Mouse (Mus musculus) stomach, embryonic 15.5 days (tissue): ENCODE data around the gene Taf1c. TPM values are rescaled to one million over a fixed set of nuclear protein-coding genes. Genes with fewer than 3 reads are reported as not detected.
A peak's percentile ranks its signal among the peaks of the same experiment; 100 is the strongest.

ENCODE experiments used
- ATAC-seq: fragments of 200-750 bp; cut with Nextera tagmentation; 2 replicates; pipeline ENCODE4 v1.8.0; 2017; ENCODE audit warnings: low read depth, moderate number of reproducible peaks, moderate TSS enrichment; ENCODE audit not compliant: insufficient read depth, low FRiP score
- H3K27ac ChIP-seq: fragments of 300-500 bp; sonication (generic); 2 replicates; pipeline ENCODE4 v1.5.1; 2015; ENCODE audit warnings: mild to moderate bottlenecking, inconsistent platforms
- H3K27me3 ChIP-seq: fragments of 300-500 bp; sonication (generic); replicated peaks from 2 replicates; pipeline ENCODE4 v1.6.1; 2015; ENCODE audit warnings: inconsistent platforms
- H3K36me3 ChIP-seq: fragments of 300-500 bp; sonication (generic); 2 replicates; pipeline ENCODE4 v1.6.1; 2015; ENCODE audit warnings: inconsistent platforms
- H3K4me1 ChIP-seq: fragments of 300-500 bp; sonication (generic); 2 replicates; pipeline ENCODE4 v1.6.1; 2015; ENCODE audit warnings: inconsistent platforms
- H3K4me2 ChIP-seq: fragments of 300-500 bp; sonication (generic); 2 replicates; pipeline ENCODE4 v1.6.1; 2015; ENCODE audit warnings: mild to moderate bottlenecking, inconsistent platforms
- H3K4me3 ChIP-seq: fragments of 300-500 bp; sonication (generic); replicated peaks from 2 replicates; pipeline ENCODE4 v1.5.1; 2015; ENCODE audit warnings: inconsistent platforms
- H3K9ac ChIP-seq: fragments of 300-500 bp; sonication (generic); 2 replicates; pipeline ENCODE4 v1.6.1; 2015; ENCODE audit warnings: inconsistent platforms
- H3K9me3 ChIP-seq: fragments of 300-500 bp; sonication (generic); 2 replicates; pipeline ENCODE4 v1.6.1; 2016; ENCODE audit warnings: inconsistent platforms
- WGBS: fragments of 180-500 bp; shearing (Covaris S2); methylation state at CpG from one replicate; pipeline ENCODE4 v1.1.7; 2015; 5-methylcytosine and 5-hydroxymethylcytosine counted together
- polyA plus RNA-seq: library from polyadenylated mRNA; unstranded; fragments of >200 nt; fragmentation: Nextera tagmentation; extraction: Ambion mirVana; gene quantifications from 2 replicates; pipeline ENCODE4 v1.2.1, GENCODE M21; 2015

Taf1c gene
- 9.7 and 9.8 TPM in 2 replicates for polyA plus RNA-seq

DNA sequence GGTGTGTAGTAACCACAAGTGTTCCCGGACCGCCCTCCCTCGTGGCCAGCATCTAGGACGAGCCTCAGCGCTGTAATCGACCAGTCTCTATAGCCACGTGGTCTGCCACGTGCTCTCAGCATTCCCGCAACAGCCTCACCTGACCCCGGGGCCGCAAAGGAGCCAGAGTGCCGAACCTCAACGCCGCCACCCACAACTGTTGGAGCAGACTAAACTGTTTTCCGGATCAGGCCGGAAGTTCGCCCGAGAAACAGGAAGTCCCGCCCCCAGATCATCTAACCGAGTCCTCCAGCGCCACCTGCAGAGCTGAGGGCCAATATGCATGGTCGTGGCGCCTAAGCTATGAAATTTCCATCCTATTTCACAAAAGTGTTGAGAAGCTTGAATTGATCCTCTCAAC lies at the start of gene Taf1c:
TSS of gene Taf1c (minus strand) at position 227 of the 400 bp plus-strand sequence.
- H3K9me3 ChIP-seq = no peaks in the 10 kb centered on the region
- ATAC-seq = peak; percentile 81
- peak within 1 kb of the TSS; percentile 84 for H3K4me2 ChIP-seq
- WGBS = 0% methylated on average over 23 of the region's 23 CpGs
- peaks cover 7% of the 10 kb centered on the region; the same call in 1 of the 2 replicates for H3K36me3 ChIP-seq
- peaks cover 9% of the 10 kb centered on the region for H3K4me1 ChIP-seq
- H3K27me3 ChIP-seq = no peaks in the 10 kb centered on the region
- H3K27ac ChIP-seq = peak within 1 kb of the TSS; percentile 63; the same call in 1 of the 2 replicates
- H3K4me3 ChIP-seq = peak within 1 kb of the TSS; percentile 86
- peak within 1 kb of the TSS; percentile 71 for H3K9ac ChIP-seq

DNA sequence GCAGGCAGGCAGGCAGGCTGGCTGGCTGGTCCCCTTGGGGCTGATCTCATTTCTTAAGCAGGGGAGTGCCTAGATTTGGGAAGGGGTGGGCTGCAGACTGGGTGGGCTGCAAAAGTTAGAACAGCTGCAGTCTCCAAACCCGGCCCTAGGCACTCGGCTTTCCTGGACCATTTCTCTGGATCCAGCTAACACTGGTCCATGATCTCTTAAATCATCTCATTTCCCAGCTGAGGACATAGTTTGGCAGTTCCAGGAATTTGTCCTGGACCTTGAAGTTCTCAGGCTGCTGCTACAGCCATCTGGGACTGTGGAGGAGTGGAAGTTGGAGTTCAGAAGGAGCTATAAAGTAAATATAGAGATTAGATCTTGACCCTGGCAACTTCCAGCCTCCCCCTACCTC lies 46.3 kb upstream of the Taf1c start:
- H3K4me1 ChIP-seq = 0 out of 2 replicates have a peak, but pooled peaks cover 2% of the 10 kb centered on the region
- H3K9ac ChIP-seq = no peak overlapping the region
- no peaks in the 10 kb centered on the region for H3K9me3 ChIP-seq
- H3K36me3 ChIP-seq = no peaks in the 10 kb centered on the region
- no peak overlapping the region for H3K4me3 ChIP-seq
- no peaks in the 10 kb centered on the region for H3K27me3 ChIP-seq
- peak; percentile 53; the same call in 1 of the 2 replicates for ATAC-seq
- H3K27ac ChIP-seq = no peak overlapping the region
- H3K4me2 ChIP-seq = no peak overlapping the region
- WGBS = 34% methylated on average over 2 of the region's 2 CpGs

DNA sequence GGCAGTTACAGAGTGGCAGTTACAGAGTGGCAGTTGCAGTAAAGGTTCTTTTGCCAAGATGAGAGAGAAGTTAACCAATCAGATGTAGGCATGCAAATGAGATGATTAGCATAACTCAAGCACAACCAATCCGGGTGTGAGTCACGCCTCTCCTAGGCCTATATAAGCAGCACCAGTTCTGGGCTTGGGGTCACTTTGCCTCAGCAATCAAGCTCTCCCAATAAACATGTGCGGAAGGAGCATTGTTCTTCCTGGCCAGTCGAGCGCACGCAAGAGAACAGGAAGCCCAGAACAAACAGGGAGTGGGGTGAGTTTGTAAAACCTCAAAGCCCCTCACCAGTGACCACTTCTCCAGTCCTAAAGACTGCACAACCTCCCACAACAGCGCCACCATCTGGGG lies 41.8 kb upstream of the Taf1c start:
- Histone ChIP-seq H3K4me3 (no peak overlapping the region), H3K9me3 (no peaks in the 10 kb centered on the region), H3K36me3 (no peaks in the 10 kb centered on the region), H3K4me1 (0 out of 2 replicates have a peak, but pooled peaks cover 2% of the 10 kb centered on the region), H3K4me2 (no peak overlapping the region), H3K27me3 (no peaks in the 10 kb centered on the region), H3K27ac (no peak overlapping the region), H3K9ac (no peak overlapping the region)
- 82% methylated on average over 7 of the region's 7 CpGs for WGBS
- ATAC-seq = no peak

DNA sequence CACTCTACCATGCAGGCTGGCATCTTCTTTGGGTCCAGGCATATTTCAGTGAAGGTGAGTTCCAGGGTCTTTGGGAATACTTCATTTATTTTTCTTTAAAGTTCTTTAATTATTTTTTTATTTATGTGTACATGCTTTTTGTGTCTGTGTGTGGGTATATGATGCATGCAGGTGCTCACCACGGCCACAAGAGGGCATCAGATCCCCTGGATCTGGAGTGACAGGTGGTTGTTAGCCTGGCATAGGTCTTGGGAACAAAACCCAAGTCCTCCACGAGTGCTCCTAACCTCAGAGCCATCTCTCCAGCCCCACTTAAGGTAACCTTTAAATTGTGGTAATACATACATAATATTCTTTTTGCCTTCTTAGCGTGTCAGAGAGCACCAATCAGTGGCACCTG lies 41.2 kb upstream of the Taf1c start:
- H3K9me3 ChIP-seq = no peaks in the 10 kb centered on the region
- H3K4me1 ChIP-seq = no peaks in the 10 kb centered on the region
- no peak overlapping the region for H3K4me3 ChIP-seq
- no peaks in the 10 kb centered on the region for H3K36me3 ChIP-seq
- H3K9ac ChIP-seq = no peak overlapping the region
- WGBS = 69% methylated on average over 3 of the region's 3 CpGs
- ATAC-seq = no peak
- no peak overlapping the region for H3K27ac ChIP-seq
- no peaks in the 10 kb centered on the region for H3K27me3 ChIP-seq
- no peak overlapping the region for H3K4me2 ChIP-seq

DNA sequence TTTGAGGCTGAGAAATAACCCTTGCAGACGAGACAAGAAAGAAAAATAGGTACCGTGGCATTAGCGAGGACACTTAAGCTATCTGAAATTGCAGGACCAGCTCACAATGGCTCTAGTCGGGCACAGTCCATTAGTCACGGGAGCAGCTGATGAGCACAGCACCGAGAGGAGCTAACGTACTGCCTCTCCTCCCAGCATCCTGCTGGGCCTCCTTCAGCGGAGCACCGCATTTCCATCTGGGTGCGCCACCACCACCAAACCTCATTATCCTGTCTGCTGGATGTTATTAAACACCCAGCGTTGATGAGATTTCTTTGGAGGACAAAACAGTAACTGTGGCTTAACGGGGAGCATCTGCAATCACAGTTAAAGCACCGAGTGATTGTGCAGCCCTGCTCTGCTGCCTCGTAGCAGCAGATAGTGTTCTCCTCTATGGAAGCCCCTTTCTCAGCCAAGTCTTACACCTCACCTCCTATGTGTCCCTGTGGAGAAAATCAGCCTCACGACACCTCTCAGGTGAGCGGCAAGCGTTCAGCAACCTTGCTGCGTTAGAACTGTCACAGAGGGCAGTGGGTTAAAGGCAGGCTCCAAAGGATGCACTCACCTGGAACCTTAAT lies 40.1 kb upstream of the Taf1c start:
- Histone ChIP-seq H3K36me3 (no peaks in the 10 kb centered on the region), H3K4me2 (no peak overlapping the region), H3K4me1 (no peaks in the 10 kb centered on the region), H3K4me3 (no peak overlapping the region), H3K9me3 (no peaks in the 10 kb centered on the region), H3K9ac (no peak overlapping the region), H3K27ac (no peak overlapping the region), H3K27me3 (no peaks in the 10 kb centered on the region)
- no peak for ATAC-seq
- 71% methylated on average over 18 of the region's 18 CpGs for WGBS

DNA sequence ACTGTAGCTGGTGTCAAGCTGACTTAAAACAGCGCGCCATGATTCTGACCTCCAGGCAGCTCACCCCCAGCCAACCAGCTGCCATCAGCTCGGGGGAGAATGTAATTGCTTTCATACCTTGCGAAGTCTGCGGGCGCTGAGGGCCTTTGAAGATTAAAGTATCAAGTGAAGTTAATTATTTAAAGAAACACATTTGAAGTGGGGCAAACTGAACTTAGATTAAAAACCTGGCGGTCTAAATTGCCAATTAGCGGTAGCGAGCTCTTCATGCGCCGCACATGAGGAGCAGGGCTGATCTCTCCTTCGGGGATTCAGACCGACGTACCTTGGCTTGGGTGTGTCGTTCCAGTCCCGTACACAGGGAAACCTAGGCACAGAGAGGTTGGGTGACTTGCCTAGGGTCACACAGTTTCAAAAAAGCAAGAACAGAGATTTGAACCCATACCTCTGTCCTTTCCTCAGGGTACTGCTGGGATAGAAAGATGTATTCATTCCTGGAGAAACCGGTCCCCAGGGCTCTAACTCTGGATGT lies 39.5 kb upstream of the Taf1c start:
- Histone ChIP-seq H3K4me2 (no peak overlapping the region), H3K4me1 (no peaks in the 10 kb centered on the region), H3K9ac (no peak overlapping the region), H3K9me3 (no peaks in the 10 kb centered on the region), H3K4me3 (no peak overlapping the region), H3K27ac (no peak overlapping the region), H3K36me3 (no peaks in the 10 kb centered on the region), H3K27me3 (no peaks in the 10 kb centered on the region)
- WGBS = 83% methylated on average over 17 of the region's 17 CpGs
- no peak for ATAC-seq

DNA sequence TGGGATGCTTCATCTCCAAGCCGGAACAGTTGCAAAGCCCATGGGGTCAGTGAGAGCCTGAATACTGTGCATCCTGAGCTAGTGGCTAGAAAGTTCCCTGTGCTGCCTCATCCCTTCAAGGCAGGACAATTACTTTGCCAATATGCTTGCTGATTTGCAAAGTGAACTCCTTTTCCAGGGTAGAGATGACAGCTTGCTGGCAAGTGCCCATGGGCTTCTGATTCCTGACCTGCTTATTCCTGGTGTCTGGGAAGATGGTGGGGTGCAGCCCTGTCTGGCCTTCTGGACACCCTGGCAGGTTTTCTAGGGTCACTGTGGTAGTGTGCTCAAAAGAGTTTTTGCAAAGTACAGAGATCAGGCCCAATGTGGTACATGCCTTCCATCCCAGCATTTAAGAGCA lies 37.9 kb upstream of the Taf1c start:
- 91% methylated on average over 1 of the region's 1 CpGs for WGBS
- Histone ChIP-seq H3K9ac (no peak overlapping the region), H3K9me3 (no peaks in the 10 kb centered on the region), H3K27ac (no peak overlapping the region), H3K36me3 (no peaks in the 10 kb centered on the region), H3K4me1 (no peaks in the 10 kb centered on the region), H3K4me3 (no peak overlapping the region), H3K4me2 (no peak overlapping the region), H3K27me3 (no peaks in the 10 kb centered on the region)
- ATAC-seq = no peak

DNA sequence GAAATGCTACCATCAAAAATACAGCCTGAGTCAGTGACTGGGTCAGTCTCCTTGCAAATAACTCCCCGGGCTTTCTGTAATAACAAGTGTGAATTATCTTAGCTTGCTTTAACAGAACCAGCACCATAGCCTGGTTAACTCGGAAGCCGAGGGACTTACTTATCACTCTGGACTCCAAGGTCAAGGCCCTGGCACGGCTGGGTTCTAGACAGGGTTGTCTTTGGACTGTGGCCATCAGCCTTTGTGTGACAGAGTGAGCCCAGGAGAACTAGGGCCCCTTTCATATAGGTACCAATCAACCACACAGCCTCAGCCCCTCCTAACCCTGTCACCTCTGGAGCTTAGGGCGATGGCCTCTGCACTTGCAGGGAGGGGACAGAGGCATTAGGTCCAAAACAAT lies 36.0 kb upstream of the Taf1c start:
- Histone ChIP-seq H3K4me2 (no peak overlapping the region), H3K27me3 (no peaks in the 10 kb centered on the region), H3K9me3 (no peaks in the 10 kb centered on the region), H3K27ac (no peak overlapping the region), H3K36me3 (no peaks in the 10 kb centered on the region), H3K4me1 (0 out of 2 replicates have a peak, but pooled peaks cover 4% of the 10 kb centered on the region), H3K9ac (no peak overlapping the region), H3K4me3 (no peak overlapping the region)
- ATAC-seq = no peak
- WGBS = 68% methylated on average over 5 of the region's 5 CpGs

DNA sequence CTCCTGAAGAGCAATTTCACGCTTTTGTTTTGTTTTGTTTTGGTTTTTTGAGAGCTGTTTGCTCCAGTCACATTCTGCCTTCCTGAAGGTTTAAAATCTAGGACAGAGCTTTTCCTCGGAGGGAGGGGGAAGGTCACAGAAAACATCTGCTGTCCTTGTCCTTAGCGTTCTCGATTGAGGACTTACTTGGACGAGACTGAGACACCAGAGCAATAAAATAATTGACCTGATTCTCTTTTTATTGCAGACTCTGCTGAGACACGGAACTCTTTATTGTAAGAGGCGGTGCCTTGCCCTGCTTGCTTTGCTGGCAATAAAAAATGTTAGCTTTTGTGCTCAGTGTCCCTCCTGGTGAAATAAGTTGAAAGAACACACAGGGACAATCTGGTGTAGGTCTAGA lies 34.8 kb upstream of the Taf1c start:
- H3K9ac ChIP-seq = no peak overlapping the region
- 53% methylated on average over 7 of the region's 7 CpGs for WGBS
- H3K4me2 ChIP-seq = no peak overlapping the region
- H3K4me3 ChIP-seq = no peak overlapping the region
- no peaks in the 10 kb centered on the region for H3K36me3 ChIP-seq
- H3K9me3 ChIP-seq = no peaks in the 10 kb centered on the region
- peaks cover 11% of the 10 kb centered on the region; the same call in 1 of the 2 replicates for H3K4me1 ChIP-seq
- no peak for ATAC-seq
- H3K27ac ChIP-seq = no peak overlapping the region
- no peaks in the 10 kb centered on the region for H3K27me3 ChIP-seq

DNA sequence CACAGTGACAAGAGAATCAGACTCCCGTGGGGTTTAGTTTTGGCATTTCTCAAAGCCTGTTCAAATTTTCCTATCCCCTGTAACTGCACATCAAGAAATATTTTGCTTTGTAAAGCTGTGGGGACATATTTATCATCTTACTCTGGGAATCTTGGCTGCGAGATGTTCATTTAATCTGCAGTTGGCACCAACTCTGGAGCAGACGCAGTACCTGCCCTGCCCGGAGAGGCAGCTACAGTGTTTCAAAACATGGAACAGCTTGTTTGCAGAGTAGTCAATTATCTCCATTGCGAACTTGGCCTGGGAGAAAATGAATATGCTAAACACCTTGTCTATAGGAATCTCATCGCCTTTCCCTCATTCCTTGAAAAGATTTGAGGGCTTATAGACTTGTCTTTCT lies 33.2 kb upstream of the Taf1c start:
- Histone ChIP-seq H3K4me1 (peaks cover 11% of the 10 kb centered on the region; the same call in 1 of the 2 replicates), H3K27me3 (peaks cover 6% of the 10 kb centered on the region; the same call in 1 of the 2 replicates), H3K9ac (no peak overlapping the region), H3K36me3 (no peaks in the 10 kb centered on the region), H3K4me3 (no peak overlapping the region), H3K4me2 (no peak overlapping the region), H3K27ac (no peak overlapping the region), H3K9me3 (no peaks in the 10 kb centered on the region)
- WGBS = 71% methylated on average over 6 of the region's 6 CpGs
- no peak for ATAC-seq

DNA sequence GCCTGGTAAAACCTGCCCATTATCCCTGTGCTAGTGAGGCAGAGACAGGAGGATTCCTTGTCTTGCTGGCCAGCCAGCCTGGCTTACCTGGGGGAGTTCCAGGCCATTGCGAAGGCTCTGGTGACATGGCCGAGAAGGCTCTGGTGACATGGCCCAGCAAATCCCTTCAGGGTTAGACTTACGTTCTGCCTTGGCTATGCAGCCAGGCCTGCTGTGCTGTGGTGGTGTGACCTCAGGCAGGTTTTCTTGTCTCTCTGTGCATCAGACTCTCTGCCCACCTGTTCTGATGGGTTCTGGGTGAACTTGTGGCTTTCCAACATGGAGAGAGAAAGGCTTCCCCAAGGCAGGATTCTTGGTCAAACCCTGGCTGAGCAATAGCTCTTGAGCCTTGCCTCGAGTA lies 32.4 kb upstream of the Taf1c start:
- no peak overlapping the region for H3K4me3 ChIP-seq
- 87% methylated on average over 4 of the region's 4 CpGs for WGBS

DNA sequence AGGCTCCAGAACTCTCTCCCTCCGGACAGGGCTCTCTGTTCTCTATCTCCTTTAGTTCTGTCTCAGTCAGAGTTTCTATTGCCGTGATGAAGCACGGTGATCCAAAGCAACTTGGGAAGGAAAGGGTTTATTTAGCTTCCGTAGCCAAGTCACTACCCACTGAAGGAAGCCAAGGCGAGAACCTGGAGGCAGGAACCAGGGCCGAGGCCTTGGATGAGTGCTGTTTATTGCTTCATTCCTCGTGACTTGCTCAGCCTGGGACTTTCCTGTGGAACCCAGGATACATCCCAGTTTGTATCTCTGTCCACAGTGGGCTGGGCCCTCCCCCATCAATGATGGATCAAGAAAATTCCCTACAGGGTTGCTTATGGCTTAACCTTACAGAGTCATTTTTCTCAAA lies 31.7 kb upstream of the Taf1c start:
- ATAC-seq = no peak
- Histone ChIP-seq H3K9me3 (no peaks in the 10 kb centered on the region), H3K27me3 (peaks cover 12% of the 10 kb centered on the region; the same call in 1 of the 2 replicates), H3K36me3 (no peaks in the 10 kb centered on the region), H3K27ac (no peak overlapping the region), H3K4me2 (no peak overlapping the region), H3K4me1 (peaks cover 11% of the 10 kb centered on the region; the same call in 1 of the 2 replicates), H3K4me3 (no peak overlapping the region), H3K9ac (no peak overlapping the region)
- 62% methylated on average over 7 of the region's 7 CpGs for WGBS

More for the DNA sequence above, 32.4 kb upstream of the Taf1c start:
- H3K4me1 ChIP-seq = peaks cover 11% of the 10 kb centered on the region; the same call in 1 of the 2 replicates
- H3K9me3 ChIP-seq = no peaks in the 10 kb centered on the region
- H3K27me3 ChIP-seq = peaks cover 12% of the 10 kb centered on the region; the same call in 1 of the 2 replicates
- no peak for ATAC-seq
- H3K9ac ChIP-seq = no peak overlapping the region
- no peaks in the 10 kb centered on the region for H3K36me3 ChIP-seq
- H3K27ac ChIP-seq = no peak overlapping the region
- no peak overlapping the region for H3K4me2 ChIP-seq
